Mouse (Mus musculus): ENCODE measurements around the gene Zdhhc18.

DNA sequence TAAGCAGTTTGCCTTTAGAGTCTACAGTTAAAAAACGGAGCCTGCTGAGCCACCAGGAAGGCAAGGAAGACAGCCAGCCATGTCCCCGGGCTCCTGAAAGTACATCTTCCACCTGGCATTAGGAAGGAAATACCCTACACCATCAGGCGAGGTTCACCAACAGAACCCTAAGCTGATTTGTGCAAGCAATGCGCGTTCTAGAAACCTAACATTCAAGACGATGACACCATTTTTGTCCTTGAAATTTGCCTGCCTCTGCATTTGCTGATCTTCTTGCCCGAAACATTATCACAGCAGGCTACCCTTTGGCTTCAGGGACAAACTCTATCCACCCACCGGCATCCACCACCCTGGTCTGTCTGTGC, 24.4 kb upstream of the Zdhhc18 start:
- TF ChIP-seq CTCF (IDR thresholded peaks at IDR 0.05; ENCODE audit: low read depth, low read length): no peak
- no peak for TF ChIP-seq POLR2A (IDR thresholded peaks at IDR 0.05; ENCODE audit: insufficient read depth, low read length)
- no peak for TF ChIP-seq EP300 (IDR thresholded peaks at IDR 0.05; ENCODE audit: insufficient read depth, low read depth, low read length)

Measured in ES-Bruce4 (cell line).